Mouse (Mus musculus): ENCODE results near the gene Lrmda.

GRCm38 (mm10) chr14:22444541-22444940 lies 425.0 kb downstream of the Lrmda start:
- TF ChIP-seq CTCF (IDR thresholded peaks at IDR 0.05; ENCODE audit: low read depth) (no peak), EP300 (IDR thresholded peaks at IDR 0.05; ENCODE audit: low read depth) (no peak)

All from heart, postnatal 0 days (tissue).